Mouse (Mus musculus) gastrocnemius, postnatal 10 days (tissue): ENCODE data around the gene Polr1a. TPM values are rescaled to one million over a fixed set of nuclear protein-coding genes. Genes with fewer than 3 reads are reported as not detected.

Source experiments
- DNase-seq: peaks from one replicate; pipeline ENCODE4 v3.0.0; 2021; ENCODE audit warnings: mixed read lengths
- total RNA-seq, 2 experiments: library from RNA; stranded (reverse); gene quantifications; 2 replicates each; pipeline ENCODE4 v1.2.3; 2021

Gene Polr1a
- total RNA-seq, 2 experiments from 2014 or later, result 32.8 to 35.7 TPM

DNA sequence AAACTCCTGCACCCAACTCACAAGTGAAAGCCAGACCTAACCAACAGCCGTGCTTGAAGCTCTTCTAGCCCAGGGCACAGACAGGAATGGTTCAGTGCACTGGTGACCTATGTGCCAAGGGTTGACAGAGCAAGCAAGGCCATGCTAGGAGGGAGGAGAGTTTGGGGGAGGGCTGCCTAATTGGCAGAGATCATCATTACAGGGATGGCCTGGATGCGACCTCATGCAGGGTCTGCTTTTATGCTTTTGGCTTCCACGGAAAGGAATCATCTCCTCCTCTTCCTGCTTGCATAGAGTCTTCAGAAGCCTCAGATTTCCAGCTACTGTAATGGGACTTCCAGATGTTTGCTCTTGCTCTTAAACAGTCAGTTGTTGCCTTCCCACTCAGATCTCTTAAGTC, 40.9 kb downstream of the Polr1a start:
- DNase-seq, result no peak

DNA sequence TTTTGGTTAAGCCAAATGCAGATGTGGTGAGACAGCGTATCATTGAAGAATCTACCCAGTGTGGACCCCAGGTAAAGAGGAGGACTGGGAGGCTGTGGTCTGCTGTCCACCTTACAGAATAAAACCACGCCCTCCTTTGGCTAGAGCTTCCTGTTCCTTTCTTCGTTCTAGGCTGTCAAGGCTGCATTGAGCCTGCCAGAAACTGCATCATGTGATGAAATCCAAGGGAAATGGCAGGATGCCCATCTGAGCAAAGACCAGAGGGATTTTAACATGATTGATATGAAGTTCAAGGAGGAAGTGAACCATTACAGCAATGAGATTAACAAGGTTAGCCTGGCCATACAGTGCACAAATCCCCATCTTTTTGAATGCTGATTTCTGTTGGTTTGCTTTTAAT, 41.7 kb downstream of the Polr1a start:
- no peak for DNase-seq

DNA sequence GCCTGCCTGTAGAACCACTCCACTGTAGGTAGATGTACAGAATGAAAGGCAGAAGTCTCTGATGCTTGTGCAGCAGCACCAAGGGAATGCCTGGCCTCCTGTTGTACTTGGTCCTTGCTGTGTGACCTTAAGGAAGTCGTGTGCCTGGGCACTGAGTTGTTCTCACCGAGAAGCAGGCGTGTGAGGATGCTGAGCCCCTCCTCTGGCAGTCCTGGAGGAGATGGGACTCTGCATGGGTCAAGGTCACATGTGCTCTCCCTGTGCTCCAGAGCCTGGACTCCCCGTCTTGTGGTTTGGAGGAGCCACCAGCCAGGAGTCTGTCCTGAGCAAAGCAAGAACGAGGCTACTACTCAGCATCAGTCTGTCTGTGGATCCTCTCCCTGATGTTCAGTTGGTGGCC, 42.3 kb downstream of the Polr1a start:
- DNase-seq, result no peak

DNA sequence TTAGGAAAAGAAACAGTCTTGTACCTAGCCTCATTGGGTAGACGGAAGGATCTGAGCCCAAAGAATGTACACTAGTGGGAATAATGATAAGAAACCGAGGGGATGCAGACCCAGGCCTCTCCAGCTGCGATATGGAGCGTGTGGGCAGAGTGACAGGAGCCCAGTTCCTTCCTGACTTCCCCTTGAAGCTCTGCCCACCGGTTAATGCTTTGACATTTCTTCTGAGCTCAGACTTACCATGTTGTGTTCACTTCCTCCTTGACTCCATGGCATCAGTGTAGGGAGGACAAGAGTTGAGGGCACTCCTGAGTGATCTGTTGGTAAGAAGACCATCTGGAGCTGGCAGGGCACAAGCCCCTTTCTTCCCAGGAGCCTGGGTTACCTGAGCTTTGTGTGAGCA, 53.3 kb downstream of the Polr1a start:
- no peak for DNase-seq

DNA sequence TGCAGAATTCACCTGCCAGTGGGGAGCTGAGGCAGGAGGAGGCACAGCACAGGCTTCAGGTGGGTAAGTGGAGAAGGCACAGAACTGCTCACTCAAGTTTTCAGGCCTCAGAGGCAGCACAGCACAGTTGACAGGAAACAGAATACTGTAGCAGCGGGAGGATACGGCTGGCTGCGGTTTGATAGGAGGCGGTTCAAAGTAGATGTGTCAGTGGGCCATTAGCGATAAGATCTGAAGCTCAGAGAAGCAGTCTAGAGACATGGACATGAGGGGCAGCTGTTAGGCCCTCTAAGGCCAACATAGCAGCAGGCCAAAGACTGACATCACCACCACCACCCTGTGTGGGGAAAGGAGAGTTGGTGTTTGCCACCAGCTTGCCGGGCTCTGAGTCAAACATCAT, 53.9 kb downstream of the Polr1a start:
- DNase-seq, result no peak

DNA sequence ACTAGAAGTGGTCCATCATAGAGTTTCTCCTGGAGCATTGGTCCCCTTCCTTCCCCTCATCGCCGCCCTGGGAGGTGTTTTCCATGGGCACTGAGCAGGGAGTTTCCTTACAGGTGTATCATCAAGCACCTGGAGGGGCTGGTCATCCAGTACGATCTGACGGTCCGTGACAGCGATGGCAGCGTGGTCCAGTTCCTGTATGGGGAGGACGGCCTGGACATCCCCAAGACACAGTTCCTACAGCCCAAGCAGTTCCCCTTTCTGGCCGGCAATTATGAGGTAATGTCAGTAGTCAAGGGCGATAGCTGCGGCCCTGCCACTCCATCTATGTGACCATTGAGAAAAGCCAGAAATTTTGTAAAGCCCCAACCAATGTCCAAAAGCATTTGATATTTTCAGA, 54.7 kb downstream of the Polr1a start:
- no peak for DNase-seq

DNA sequence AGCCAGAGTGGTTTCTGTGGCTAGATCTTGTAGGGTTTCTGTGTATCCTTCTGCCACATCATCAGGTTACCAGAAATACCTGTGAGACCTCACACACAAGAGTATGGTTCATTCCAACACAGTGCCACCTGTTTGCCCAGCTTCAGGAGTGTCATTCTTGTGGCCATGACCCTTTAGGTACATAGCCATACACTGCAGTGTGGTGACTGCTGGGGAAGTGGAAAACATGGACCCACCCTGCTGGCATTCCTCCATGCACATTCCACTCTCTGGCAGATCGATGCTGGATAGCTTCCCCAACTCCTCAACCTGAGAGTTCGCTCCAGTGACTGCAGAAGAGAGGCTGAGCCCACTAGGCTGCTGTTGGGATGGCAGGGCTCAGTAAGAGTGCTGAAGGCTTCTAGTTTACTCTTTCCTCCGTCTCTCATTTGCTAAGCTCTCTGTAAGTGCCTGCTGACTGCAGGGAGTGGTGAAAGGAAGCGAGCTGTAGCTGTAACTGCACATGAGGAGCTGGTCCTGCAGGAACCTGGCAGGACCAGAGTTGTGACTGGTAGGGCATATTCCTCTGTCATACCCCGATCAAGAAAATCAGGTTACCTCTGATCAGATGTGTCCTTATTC, 57.9 kb downstream of the Polr1a start:
- DNase-seq, result no peak

DNA sequence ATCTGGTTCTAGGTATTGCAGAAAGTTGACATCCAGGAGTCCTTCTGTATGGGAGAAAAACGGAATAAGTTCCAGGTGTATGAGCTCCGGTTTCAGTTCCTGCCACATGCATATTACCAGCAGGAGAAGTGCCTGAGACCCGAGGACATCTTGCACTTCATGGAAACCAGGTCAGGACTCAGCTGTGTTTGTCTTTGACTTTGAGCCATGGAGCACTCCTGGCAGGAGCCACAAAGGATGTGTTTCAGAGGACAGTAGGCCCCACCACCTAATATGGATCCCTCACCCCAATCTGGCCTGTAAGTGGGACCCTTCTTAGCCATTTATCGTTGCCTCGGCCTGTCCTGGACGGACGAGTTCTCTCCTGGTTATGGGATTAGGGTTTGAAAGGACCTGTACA, 59.0 kb downstream of the Polr1a start:
- no peak for DNase-seq

DNA sequence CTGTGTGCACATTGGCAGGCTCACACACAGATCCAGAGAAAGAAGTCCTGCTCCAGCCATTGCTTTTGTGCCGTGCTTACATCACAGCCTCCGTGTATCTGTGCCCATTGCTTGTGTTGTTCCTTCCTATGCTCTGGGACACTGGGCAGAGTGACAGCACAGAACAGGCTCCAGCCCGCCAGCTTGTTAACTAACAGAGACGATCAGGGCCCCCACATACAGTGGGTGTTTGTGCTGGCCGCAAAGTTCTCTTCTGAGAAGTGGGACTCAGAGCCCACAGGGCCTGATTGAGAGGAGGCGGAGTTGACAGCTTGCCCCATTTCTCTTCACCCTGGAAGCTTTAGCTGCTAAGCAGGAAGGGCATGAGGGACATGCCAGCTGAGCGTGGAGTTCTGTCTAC, 60.6 kb downstream of the Polr1a start:
- DNase-seq, result no peak

DNA sequence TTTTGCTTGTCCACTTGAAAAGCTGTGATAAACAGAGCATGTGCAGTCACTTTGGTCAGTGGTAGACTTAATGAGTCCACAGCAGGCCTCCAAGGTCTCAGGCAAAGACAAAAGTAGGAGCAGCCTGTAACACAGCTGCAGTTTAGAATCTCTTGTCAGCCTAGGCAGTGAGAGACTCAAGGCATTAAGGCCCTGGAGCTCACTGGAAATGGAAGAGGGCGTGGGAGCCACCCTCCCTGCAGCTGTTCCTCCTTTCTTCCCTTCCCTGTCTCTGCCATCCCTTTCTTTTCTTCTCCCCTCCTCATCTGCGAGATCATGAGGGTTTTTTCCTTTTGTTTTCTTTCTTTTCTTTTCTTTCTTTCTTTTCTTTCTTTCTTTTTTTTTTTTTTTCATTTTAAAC, 61.3 kb downstream of the Polr1a start:
- DNase-seq, result no peak

DNA sequence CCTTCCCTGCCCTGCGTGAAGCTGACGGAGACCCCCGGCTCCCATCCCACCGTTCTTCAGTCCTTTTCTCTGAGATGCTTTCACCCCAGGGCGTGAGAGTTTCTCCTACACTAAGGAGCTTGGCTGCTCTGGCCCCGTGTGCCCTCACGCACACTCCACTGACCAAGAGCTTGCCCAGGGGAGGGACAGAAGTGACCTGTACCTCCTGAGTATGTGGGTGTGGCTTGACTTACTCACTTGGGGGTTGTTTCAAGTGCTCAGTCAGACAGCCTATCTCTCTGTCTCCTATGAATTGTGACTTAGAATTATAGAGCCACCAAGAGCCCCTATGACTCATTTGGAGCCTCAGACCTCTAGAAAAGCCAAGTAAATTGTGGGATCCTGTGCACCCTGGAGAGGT, 67.7 kb downstream of the Polr1a start:
- no peak for DNase-seq

DNA sequence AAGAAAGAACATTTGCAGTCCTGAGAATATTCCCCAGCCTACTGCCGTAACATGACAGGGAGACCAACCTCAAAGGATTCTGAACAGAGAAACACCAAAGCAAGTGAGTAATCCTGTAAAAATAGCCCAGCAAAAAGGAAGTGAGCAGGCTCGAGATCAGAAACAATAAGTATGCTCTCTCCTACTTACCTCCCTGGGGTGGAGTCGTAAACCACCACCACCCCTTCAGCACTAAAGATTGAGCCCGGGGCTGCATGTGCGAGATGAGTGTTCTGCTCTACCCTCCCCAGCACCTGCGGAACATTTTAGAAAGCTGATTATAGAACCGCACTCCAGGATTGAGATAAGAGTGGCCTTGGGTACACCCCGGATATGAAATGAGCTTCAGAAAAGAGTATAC, 71.3 kb downstream of the Polr1a start:
- no peak for DNase-seq

DNA sequence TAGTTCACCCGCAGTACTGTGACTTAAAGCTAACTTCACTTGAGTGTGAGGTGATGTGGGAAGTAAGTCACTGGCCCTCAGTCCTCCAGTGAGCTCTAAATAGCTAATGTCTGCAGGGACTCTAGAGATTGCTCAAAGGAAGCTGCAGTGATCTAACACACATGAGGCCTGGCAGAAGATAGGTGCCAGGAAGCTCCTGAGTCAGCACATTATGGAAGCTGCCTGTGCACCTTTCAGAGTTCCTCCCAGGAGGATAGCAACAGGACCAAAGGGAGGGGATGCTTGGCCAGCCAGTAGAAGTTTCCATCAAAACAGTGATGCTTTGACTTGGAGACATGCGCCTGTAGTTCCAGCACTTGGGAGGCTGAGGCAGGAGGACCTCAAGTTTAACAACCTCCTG, 71.7 kb downstream of the Polr1a start:
- no peak for DNase-seq

DNA sequence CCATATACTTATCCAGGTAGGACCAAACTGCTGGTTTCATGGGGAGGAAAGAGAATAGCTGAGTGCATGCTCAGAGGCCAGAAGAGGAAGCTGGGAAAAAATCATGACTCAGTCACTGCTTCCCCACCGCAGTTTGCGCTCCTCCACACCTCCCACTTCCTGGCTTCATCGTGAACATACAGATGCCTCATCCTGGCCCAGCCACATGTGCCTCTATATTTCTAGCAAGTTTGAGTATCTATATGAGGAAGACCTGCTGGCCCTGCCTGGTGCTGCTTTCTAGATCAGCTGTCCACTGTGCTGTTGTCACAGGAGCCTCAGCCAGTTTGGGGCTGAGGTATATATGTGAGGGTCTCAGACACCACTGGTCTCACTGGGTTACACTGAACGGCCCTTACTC, 72.6 kb downstream of the Polr1a start:
- no peak for DNase-seq

DNA sequence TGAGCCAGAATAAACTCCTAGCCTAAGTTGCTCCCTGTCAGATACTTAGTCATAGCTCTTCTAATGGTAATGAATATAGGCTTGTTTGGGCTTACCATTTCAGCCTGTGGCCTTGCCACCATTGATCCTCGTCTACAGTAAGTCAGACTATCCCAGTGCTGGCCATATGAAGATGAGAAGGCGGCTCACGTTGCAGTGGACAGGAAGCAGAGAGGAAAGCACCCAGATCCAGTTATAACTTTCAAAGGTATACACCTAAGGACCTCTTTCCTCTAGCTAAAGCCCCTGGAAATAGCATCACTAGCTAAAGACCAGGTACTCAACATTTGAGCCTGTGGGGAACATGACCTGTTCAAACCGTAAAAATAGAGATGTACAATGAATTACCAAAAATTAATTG, 77.1 kb downstream of the Polr1a start:
- DNase-seq, result no peak

DNA sequence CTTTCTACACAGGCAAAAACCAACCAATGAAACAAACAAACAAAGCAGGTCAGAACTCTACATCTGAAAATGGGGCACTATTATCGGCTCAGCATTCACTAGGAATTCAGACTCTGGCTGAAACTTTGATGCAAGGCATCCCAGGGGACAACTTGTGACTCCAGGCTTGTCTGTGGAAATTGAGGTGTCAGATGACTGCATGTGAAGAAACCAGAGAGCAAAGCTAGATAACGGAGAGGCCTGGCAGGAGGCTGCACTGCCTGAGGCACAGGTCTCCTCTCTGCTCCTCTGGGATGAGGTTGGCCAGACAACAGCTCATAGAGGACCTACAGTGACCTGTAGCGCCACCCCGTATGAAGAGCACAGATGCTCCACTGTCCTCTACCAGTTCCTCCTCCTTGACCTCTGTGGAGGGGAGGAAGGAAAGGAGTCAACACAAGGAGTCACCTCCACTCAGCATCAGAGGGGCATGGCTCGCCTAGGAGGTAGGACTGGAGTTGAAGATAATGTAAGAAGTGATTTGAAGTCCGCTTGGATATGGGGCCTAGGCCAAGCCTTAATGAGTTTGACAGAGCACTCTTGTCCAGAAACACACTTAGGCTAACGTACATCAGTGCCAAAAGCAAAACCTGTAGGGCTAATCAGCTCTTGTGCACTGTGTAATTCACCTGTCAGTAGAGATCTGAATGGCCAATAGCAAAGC, 78.8 kb downstream of the Polr1a start:
- DNase-seq, result no peak

DNA sequence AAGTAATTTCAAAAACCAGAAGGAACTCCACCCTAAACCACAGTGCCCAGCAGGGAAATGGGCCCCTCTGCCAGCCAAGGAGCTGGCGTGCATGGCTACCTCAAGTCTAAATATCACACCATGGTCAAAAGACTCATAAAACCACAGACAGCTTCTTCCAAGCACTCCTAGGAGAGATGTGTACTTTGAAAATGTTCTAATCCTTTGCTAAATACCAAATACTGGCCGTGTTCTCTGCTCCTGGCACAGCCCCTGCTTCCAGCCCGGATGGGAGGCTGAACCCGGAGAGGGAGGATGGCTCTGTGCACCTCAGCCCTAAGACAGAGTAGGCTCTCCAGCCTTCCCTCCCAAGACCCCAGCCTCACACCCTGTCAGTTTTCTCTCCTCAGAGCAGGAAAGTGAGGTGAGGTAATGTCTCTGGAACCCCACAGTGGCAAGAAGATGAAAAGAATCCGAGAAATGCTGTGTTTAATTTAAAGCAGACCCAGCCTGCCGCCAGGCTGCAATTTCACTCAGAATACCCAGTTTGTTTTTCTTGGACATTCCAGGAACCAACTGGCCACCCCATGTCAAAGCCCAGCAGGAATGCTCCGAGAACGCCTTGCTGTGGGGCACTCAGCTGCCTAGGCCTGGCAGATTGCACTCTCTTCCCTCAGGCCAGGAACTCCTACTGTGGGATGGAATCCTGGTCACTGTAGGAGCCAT, 80.9 kb downstream of the Polr1a start:
- DNase-seq, result no peak

DNA sequence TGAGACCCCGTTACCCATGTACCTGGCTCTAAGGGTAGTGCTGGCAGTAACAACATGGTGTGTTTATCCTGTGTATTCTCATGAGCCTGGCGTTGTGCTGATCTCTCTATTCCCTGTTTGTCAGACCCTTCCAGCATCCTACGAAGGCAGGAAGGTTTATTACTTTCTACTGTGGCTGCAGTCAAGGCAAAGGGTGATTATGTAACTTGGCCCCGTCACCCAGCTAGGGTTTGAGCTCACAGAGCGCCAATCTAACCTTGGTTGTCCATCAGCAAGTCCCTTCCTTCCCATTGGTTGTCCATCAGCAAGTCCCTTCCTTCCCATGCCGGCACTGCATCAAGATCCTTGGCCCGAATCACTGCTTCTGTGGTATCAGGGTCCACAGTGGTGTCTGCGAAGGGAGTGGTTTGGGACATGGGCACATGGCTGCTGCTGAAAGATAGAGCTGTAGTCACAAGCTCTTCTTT, 81.6 kb downstream of the Polr1a start:
- DNase-seq, result no peak

DNA sequence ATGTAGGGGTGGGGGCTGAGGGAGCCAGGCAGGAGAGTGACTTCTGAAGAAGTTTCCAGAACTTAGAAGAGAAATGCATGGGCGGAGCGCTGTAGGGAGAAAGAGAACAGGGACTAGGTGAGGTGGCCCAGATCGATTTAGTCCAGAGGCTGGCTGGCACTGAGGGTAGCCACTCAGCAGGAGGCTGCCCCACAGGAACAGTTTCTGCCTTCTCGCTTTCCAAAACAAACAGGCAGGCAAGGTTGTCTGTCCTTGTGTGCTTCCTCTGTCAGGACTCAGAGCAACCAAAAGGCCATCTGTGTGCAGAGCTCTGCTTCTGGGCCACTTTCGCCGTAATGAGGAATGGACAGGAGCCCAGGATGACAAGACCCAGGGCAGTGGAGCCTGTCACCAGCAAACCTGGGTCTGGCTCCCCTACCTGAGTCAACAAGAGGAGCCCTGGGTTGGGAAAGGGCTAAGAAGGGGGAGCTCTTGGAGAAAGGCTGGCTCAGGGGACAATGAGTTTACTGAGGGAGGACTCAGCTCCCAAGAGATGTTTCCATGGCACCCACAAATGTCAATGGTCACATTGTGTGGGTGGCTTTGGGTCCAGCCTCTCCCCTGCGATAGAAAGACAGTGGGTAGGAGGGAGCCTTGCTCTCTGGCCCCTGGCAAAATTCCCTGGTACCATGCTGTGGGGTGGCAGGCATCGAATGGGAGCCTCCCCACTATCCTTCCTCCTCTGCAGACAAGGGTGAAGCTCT, 82.5 kb downstream of the Polr1a start:
- DNase-seq, result no peak

DNA sequence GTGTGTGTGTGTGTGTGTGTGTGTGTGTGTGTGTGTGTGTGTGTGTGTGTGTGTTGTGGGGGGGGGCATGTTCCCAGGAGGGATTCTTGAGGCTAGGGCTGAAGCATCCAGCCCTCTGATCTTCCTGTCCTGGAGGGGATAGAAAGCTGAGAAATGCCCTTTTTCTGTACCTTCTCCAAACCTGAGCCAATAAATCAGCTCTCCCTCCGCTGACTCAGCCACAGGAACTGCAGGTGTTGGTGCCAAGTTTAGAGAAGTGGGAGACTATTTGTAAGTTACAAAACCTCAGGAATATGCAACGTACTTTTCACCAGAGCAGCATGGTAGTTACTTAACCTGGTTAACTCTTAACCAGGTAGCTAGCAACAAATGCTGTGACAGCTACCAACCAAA, 83.1 kb downstream of the Polr1a start:
- DNase-seq, result no peak

DNA sequence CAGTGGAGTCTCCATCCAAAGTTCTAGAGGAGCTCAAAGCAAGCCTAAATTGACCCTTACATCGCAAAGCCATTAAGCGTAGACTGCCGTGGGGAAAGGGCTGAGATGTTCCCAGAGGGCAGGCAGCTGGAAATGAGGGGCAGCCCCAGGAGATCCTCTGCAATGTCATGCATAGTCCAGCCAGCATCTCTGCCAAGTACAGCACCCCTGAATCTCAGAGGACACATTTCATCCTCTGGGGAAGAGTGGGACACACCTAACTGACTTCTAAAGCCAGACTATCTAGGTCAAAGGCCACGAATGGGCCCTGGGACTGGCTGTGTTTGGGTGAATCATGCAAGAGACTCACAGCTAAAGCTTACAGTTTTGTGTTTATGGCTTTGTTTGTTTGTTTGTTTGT, 85.2 kb downstream of the Polr1a start:
- DNase-seq, result no peak

DNA sequence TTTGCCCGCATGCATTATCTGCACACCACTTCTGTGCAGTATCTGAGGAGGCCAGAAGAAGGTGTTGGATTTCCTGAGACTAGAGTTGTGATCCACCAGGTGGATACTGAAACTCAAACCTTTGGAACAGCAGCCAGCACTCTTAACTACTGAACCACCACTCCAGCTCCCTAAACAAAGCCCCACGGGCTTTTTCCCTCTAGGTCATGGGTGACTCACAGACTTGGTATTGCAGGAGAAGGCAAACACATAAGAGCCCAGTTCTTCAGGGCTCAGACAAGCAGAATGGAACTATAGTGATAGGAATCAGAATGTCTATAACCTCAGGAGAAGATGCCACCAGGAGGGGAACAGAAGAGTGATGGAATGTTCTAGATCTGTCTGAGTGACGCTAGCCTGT, 86.2 kb downstream of the Polr1a start:
- no peak for DNase-seq

DNA sequence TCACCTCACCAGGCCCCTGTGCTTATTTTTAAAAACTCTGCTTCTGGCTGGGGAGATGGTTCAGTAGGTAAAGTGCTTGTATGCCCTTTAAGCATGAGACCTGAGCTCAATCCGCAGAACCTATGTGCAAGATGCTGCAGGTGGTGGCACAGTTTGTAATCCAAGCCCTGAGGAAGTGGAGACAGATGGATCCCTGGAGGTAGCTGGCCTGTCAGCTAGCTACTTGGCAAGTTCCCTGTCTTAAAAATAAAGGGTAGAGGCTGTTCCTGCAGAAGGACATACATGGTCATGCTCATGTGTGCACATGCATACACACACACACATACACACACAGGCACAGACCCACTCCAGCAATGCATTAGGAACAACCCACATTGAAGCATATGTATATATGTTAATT, 88.4 kb downstream of the Polr1a start:
- no peak for DNase-seq
